Mouse (Mus musculus) megakaryocyte, embryonic 14.5 days (primary cell): ENCODE measurements around the gene Hipk2. TPM values are rescaled to one million over a fixed set of nuclear protein-coding genes. Genes with fewer than 3 reads are reported as not detected.

Source experiments
- H3K27me3 ChIP-seq: replicated peaks from 2 replicates; pipeline ENCODE3; 2012; ENCODE audit warnings: inconsistent platforms
- H3K36me3 ChIP-seq: replicated peaks from 2 replicates; pipeline ENCODE3; 2012; ENCODE audit warnings: low read length, inconsistent platforms, mixed read lengths
- H3K4me1 ChIP-seq: 2 replicates; pipeline ENCODE4 v1.6.1; 2012; ENCODE audit warnings: inconsistent platforms
- H3K4me3 ChIP-seq: replicated peaks from 2 replicates; pipeline ENCODE3; 2012; ENCODE audit warnings: moderate library complexity, mild to moderate bottlenecking, inconsistent platforms
- H3K9me3 ChIP-seq: 2 replicates; pipeline ENCODE4 v1.6.1; 2012; ENCODE audit warnings: inconsistent platforms
- FLI1 ChIP-seq: IDR thresholded peaks from 2 replicates; pipeline ENCODE4 v1.6.1; 2012; ENCODE audit warnings: low read length, inconsistent platforms, mixed read lengths
- GATA1 ChIP-seq: IDR thresholded peaks from 3 replicates; pipeline ENCODE4 v1.6.1; 2012; ENCODE audit warnings: mixed read lengths, low read length, inconsistent platforms, borderline replicate concordance
- polyA plus RNA-seq: library from polyadenylated mRNA; stranded (reverse); fragments of >175 nt; gene quantifications from 2 replicates; pipeline ENCODE4 v1.2.3, GENCODE M21; 2012; ENCODE audit warnings: low replicate concordance; ENCODE audit not compliant: insufficient read depth

The Hipk2 gene
- polyA plus RNA-seq, 1 experiment: 102 TPM

DNA sequence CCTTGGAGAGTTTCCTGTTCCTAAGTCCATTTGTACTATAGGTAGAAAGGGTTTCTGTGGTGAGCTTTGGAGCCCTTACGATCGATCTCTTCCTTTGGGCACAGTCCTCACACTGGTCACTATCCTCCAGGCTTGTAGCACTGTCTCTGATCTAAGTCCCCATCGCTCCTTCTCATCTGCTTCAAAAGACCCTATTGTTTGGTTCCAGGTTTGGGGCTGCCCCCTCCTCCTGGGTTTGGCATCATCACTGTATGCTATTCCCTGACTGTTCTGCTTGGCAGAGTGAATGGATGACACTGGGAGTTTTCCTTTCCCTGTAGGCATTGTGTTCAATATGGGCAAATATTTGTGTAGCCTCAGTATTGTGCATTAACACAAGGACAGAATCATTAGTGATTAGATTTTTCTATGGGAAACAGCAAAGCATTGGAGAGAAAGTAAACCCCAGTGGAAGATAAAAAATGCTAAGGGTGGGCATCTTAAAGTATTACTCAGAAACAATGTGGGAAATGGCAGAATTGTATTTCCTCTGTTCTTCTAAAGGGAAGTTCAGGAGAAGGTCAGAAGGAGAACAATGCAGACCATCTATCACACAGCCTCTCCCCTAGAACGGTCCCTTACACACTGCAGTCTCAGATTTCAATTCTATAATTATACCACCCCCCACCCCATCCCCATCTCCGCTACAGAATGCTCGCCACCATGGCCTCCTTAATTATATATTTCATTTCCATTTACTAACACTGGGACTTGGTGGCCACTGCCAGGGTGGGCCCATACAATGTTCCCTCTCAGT, 114.9 kb downstream of the Hipk2 start:
- H3K9me3 ChIP-seq: no peaks in the 10 kb centered on the region
- H3K27me3 ChIP-seq: no peaks in the 10 kb centered on the region
- TF ChIP-seq FLI1 (no peak), GATA1 (no peak)
- peaks cover 98% of the 10 kb centered on the region for H3K4me1 ChIP-seq
- H3K36me3 ChIP-seq: peaks cover 85% of the 10 kb centered on the region
- H3K4me3 ChIP-seq: no peak overlapping the region

DNA sequence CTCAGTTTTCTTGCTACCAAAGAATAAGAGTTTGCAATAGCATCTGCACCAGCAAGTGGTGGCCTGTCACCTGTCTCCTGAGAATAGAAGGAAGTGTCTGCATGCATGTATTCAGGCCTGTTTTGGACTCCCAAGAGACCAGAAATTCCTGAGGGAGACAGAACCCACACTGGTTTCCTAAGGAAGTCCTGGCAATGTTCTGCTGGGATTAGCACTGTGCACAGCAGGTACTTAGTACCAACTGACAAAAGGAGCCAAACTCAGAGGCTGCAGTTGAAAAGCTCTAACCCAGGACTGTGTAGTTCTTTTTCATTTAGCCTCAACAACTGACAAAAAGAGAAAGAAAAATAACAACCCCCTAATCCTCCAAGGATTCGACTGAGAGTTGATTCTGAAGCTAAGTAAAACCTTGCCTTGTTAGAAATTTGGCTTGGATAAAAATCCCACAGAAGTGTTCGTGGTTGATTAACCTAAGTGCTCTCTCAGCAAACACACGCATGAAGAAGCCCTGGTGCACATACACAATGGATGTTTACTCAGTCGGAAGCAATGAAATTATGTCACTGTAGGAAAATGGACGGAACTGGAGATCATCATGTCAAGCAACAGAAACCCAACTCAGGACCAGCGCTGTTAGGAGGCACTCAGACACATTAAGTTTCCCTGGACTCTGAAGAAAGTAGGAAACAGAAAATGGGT, 115.9 kb downstream of the Hipk2 start:
- Histone ChIP-seq H3K27me3 (no peaks in the 10 kb centered on the region), H3K4me3 (no peak overlapping the region), H3K36me3 (peaks cover 83% of the 10 kb centered on the region), H3K9me3 (no peaks in the 10 kb centered on the region), H3K4me1 (peaks cover 98% of the 10 kb centered on the region)
- TF ChIP-seq FLI1 (no peak), GATA1 (no peak)

GRCm38 (mm10) chr6:38759186-38759585, 116.8 kb downstream of the Hipk2 start:
- H3K4me3 ChIP-seq: no peak overlapping the region
- no peaks in the 10 kb centered on the region for H3K27me3 ChIP-seq
- TF ChIP-seq FLI1: no peak
- TF ChIP-seq GATA1: no peak
- peaks cover 98% of the 10 kb centered on the region for H3K4me1 ChIP-seq
- no peaks in the 10 kb centered on the region for H3K9me3 ChIP-seq
- H3K36me3 ChIP-seq: peaks cover 84% of the 10 kb centered on the region

DNA sequence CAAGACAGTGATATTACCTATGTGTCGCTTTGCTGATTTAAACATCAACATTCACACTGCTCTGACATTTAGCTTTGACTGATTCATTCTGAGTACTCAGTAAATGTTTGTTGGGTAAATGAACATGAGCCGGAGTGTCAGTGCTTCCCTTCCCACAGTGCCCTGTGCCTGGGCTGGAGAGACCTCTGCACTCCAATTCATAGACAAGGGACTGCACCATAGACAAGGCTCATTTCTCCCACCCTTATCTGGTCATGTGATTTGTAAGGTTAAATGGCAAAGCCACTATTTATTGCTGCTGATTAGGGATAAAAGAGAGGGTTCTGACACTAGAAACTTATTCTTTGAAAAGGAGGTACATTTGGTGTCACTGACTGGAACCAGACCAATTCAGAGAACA, 118.4 kb downstream of the Hipk2 start:
- no peak for TF ChIP-seq FLI1
- H3K27me3 ChIP-seq: no peaks in the 10 kb centered on the region
- peaks cover 84% of the 10 kb centered on the region for H3K36me3 ChIP-seq
- peaks cover 98% of the 10 kb centered on the region for H3K4me1 ChIP-seq
- no peak overlapping the region for H3K4me3 ChIP-seq
- H3K9me3 ChIP-seq: no peaks in the 10 kb centered on the region

GRCm38 (mm10) chr6:38756968-38757367, 119.0 kb downstream of the Hipk2 start:
- Histone ChIP-seq H3K4me3 (no peak overlapping the region), H3K9me3 (no peaks in the 10 kb centered on the region), H3K4me1 (peaks cover 98% of the 10 kb centered on the region), H3K36me3 (peaks cover 86% of the 10 kb centered on the region), H3K27me3 (no peaks in the 10 kb centered on the region)
- no peak for TF ChIP-seq FLI1
- TF ChIP-seq GATA1: no peak

- peaks cover 80% of the 10 kb centered on the region for H3K36me3 ChIP-seq
- no peak overlapping the region for H3K4me3 ChIP-seq
- no peaks in the 10 kb centered on the region for H3K27me3 ChIP-seq
- TF ChIP-seq GATA1 (no peak), FLI1 (no peak)
- H3K9me3 ChIP-seq: no peaks in the 10 kb centered on the region
- H3K4me1 ChIP-seq: peaks cover 92% of the 10 kb centered on the region
Observed at GRCm38 (mm10) chr6:38755961-38756360, 120.0 kb downstream of the Hipk2 start.

- Histone ChIP-seq H3K36me3 (peaks cover 79% of the 10 kb centered on the region), H3K9me3 (no peaks in the 10 kb centered on the region), H3K27me3 (no peaks in the 10 kb centered on the region), H3K4me1 (peaks cover 92% of the 10 kb centered on the region), H3K4me3 (no peak overlapping the region)
- TF ChIP-seq FLI1 (no peak), GATA1 (no peak)
Observed at GRCm38 (mm10) chr6:38755188-38755587, 120.8 kb downstream of the Hipk2 start.

DNA sequence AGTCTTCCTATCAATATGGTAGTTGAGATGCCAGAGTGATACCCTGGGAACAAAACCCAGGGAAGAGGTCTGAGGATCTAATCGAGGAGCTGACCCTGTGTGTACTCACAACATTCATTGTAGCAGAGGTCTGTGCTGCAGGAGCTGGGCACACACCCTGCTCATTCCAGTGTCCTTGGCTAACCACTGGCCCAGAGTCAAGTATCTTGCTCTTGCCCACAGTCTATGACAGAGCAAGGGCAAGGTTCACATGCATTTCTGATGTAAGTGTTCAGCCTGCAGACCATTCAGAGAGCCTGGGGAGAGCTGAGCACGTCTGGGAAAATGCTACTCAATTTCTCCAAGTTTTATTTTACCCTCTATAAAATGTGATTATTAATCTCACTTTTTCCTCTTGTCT, 122.2 kb downstream of the Hipk2 start:
- H3K9me3 ChIP-seq: no peaks in the 10 kb centered on the region
- H3K36me3 ChIP-seq: peaks cover 82% of the 10 kb centered on the region
- peaks cover 92% of the 10 kb centered on the region for H3K4me1 ChIP-seq

DNA sequence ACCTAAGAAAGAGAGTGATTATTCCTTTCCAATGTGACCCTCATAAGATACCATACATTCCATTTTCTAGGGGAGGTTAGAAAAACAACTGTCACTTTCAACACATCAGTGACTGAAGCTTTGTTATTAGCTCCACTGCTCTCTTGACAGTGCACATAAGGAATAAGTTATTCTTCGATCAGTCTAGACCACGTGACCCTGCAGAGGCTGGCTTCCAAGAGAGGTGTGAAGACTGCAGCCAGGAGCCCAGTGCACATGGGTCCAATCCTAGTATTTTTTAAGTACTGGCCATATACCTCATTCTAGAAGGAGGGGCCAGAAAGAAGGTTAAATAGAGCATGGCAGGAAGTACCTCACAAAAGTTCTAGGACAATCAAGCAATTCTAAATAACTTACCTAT, 122.9 kb downstream of the Hipk2 start:
- H3K27me3 ChIP-seq: no peaks in the 10 kb centered on the region
- no peaks in the 10 kb centered on the region for H3K9me3 ChIP-seq
- peaks cover 78% of the 10 kb centered on the region for H3K36me3 ChIP-seq
- TF ChIP-seq FLI1 (no peak), GATA1 (no peak)
- peaks cover 92% of the 10 kb centered on the region for H3K4me1 ChIP-seq
- H3K4me3 ChIP-seq: no peak overlapping the region

More for the DNA sequence above, 122.2 kb downstream of the Hipk2 start:
- TF ChIP-seq GATA1 (no peak), FLI1 (no peak)
- Histone ChIP-seq H3K4me3 (no peak overlapping the region), H3K27me3 (no peaks in the 10 kb centered on the region)

- H3K4me1 ChIP-seq: peaks cover 91% of the 10 kb centered on the region
- H3K9me3 ChIP-seq: no peaks in the 10 kb centered on the region
- H3K4me3 ChIP-seq: peak overlapping the region; percentile 39
- TF ChIP-seq FLI1 (no peak), GATA1 (no peak)
- H3K27me3 ChIP-seq: no peaks in the 10 kb centered on the region
- H3K36me3 ChIP-seq: peaks cover 77% of the 10 kb centered on the region
Observed at GRCm38 (mm10) chr6:38752495-38752894, 123.5 kb downstream of the Hipk2 start.
